Mouse (Mus musculus) kidney, adult 2 months (tissue): ENCODE data around the gene 1810009A15Rik.

Experiments used
- CTCF ChIP-seq: fragments of 200-500 bp; conservative IDR thresholded peaks from 2 replicates; pipeline ENCODE4 v1.5.1; 2011; ENCODE audit warnings: low read depth, mild to moderate bottlenecking, control low read depth, low read length, moderate library complexity, mixed read lengths; ENCODE audit not compliant: insufficient read depth, insufficient read length
- POLR2A ChIP-seq: fragments of 200-500 bp; IDR thresholded peaks from one replicate; pipeline ENCODE4 v1.6.1; 2011; ENCODE audit warnings: low read depth, low read length, control low read depth

- no peak for TF ChIP-seq POLR2A
- TF ChIP-seq CTCF = no peak
These were observed 40.1 kb downstream of the 1810009A15Rik start for GRCm38 (mm10) chr19:8928689-8929223.
